Mouse (Mus musculus) spleen, adult 2 months (tissue): ENCODE results near the gene Pbx3. TPM values are rescaled to one million over a fixed set of nuclear protein-coding genes. Genes with fewer than 3 reads are reported as not detected.

Source experiments
- DNase-seq, 2 experiments: peaks; one replicate each; pipeline versions ENCODE4 v3.0.0 to v3.0.0-alpha.2; 2012 to 2021; ENCODE audit warnings: low spot score in 2 of 2, low read depth in 1 of 2
- H3K27ac ChIP-seq: fragments of 200-500 bp; 2 replicates; pipeline ENCODE4 v1.5.1; 2012; ENCODE audit warnings: low read length, inconsistent platforms; ENCODE audit not compliant: insufficient read depth
- H3K27me3 ChIP-seq: fragments of 200-500 bp; 2 replicates; pipeline ENCODE4 v1.6.1; 2012; ENCODE audit warnings: mild to moderate bottlenecking, moderate library complexity, low read length, inconsistent platforms; ENCODE audit not compliant: control insufficient read depth, insufficient read depth
- H3K36me3 ChIP-seq: fragments of 200-500 bp; 2 replicates; pipeline ENCODE4 v1.6.1; 2012; ENCODE audit warnings: mild to moderate bottlenecking, low read length, inconsistent platforms; ENCODE audit not compliant: control insufficient read depth, insufficient read depth
- H3K4me1 ChIP-seq: fragments of 200-500 bp; 2 replicates; pipeline ENCODE4 v1.6.1; 2011; ENCODE audit warnings: inconsistent platforms; ENCODE audit not compliant: control insufficient read depth, insufficient read depth, insufficient read length
- H3K4me3 ChIP-seq: fragments of 200-500 bp; 2 replicates; pipeline ENCODE4 v1.5.1; 2011; ENCODE audit warnings: mild to moderate bottlenecking, inconsistent platforms; ENCODE audit not compliant: insufficient read depth, insufficient read length; ENCODE audit errors: extremely low read depth
- CTCF ChIP-seq: fragments of 200-500 bp; IDR thresholded peaks from 2 replicates; pipeline ENCODE4 v1.5.1; 2011; ENCODE audit warnings: mild to moderate bottlenecking, inconsistent platforms; ENCODE audit not compliant: insufficient read depth, insufficient read length, insufficient replicate concordance; ENCODE audit errors: extremely low read depth
- POLR2A ChIP-seq: fragments of 200-500 bp; IDR thresholded peaks from 2 replicates; pipeline ENCODE4 v1.6.1; 2011; ENCODE audit warnings: low read depth, low read length, inconsistent platforms
- WGBS: fragments of 180-500 bp; shearing (Covaris S2); methylation state at CpG from one replicate; pipeline ENCODE4 v1.1.7; 2018; 5-methylcytosine and 5-hydroxymethylcytosine counted together
- polyA plus RNA-seq: library from polyadenylated mRNA; depleted of rRNA; stranded (reverse); fragments of >200 nt; gene quantifications from 2 replicates; pipeline ENCODE4 v1.2.3, GENCODE M21; 2012

The Pbx3 gene
- polyA plus RNA-seq, 1 experiment = 4.3 TPM

DNA sequence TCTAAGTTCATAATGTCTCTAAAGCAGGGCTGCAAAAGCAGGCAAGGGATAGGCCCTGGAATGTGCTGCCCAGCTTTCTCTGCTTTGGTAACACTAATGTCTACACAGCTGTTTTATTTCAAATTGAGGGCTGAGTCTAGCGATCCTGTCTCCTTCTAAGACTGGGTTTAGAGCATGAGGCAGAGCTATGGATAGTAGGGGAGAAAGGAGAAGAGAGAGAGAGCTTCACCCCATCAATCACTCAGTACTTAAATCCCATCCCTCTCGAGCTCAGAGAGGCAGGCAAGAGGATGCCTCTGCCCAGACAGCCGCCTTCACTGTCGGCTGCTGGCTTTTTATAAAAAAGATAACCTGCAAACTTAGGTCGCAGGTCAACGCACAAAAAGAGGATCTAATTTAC, 4.5 kb downstream of the Pbx3 start:
- DNase-seq = no peak
- Histone ChIP-seq H3K27ac (no peak overlapping the region), H3K36me3 (no peaks in the 10 kb centered on the region), H3K4me3 (no peak overlapping the region), H3K4me1 (peaks cover 4% of the 10 kb centered on the region; the same call in 1 of the 2 replicates), H3K27me3 (peaks cover 16% of the 10 kb centered on the region)
- TF ChIP-seq POLR2A (no peak), CTCF (no peak)
- 87% methylated on average over 6 of the region's 6 CpGs for WGBS

DNA sequence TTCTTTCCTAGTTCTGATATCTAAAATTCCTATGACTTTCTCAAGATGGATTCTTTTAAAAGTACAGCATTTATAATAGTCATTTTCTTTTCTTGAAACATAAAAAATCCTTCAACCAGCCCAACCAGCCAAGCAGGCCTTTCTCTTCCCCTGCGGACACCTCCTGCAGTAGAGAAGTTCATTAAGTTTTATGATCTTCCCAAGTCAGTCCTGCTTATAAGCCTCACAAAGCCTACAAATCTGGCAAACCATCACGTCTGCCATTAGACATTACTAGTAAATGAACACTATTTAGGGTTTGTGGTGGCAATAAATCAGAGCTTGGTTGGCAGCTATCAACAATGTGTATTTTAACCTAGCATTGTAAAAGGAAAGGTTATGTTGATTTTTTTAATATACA, 5.9 kb downstream of the Pbx3 start:
- peaks cover 4% of the 10 kb centered on the region for H3K4me1 ChIP-seq
- 89% methylated on average over 2 of the region's 2 CpGs for WGBS

DNA sequence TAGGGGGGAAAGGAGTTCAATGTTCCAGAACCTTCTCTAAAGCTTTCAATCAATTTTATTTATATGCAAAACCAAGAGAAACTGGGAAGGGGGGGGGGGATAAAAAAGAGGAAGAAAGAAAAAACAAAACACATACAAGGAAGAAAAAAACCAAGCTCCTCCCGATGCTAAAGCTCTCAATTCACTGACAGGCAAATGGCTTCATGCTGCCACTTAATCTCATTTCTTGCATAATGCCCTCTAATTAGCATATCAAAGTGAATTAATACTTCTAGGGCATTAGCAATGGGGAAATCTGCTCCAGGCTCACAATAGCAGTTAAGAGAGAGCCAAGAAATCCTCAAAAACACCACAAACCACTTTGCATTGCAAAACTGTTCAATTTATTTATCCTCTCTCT, 9.3 kb downstream of the Pbx3 start:
- H3K4me3 ChIP-seq = no peak overlapping the region
- no peak for DNase-seq
- H3K27ac ChIP-seq = no peak overlapping the region
- H3K27me3 ChIP-seq = no peaks in the 10 kb centered on the region
- no peak for TF ChIP-seq POLR2A
- TF ChIP-seq CTCF = no peak
- 3% methylated on average over 1 of the region's 1 CpGs for WGBS
- H3K4me1 ChIP-seq = no peaks in the 10 kb centered on the region; the same call in 1 of the 2 replicates
- no peaks in the 10 kb centered on the region for H3K36me3 ChIP-seq

More for the DNA sequence above, 5.9 kb downstream of the Pbx3 start:
- DNase-seq = no peak
- H3K36me3 ChIP-seq = no peaks in the 10 kb centered on the region
- TF ChIP-seq POLR2A (no peak), CTCF (no peak)
- H3K27me3 ChIP-seq = peaks cover 10% of the 10 kb centered on the region
- no peak overlapping the region for H3K27ac ChIP-seq
- no peak overlapping the region for H3K4me3 ChIP-seq

DNA sequence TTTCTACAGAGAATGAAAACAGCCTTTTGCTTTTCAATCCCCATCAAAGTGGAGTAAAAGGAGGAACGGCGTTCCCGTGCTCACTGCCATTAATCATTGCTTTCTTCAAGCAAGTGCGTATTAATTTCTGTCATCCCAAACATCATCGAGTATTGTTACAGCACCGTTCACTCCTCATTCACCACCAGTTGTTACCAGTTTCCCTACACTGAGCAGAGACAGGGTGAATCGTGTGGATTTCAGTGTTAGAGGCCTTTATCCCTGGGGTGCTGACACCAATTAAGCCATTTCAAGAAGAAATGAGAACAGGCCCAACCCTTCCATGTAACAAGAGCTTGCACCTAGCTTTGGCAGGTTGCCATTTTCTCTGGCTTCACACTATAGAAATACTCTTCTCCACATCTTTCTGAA, 17.1 kb downstream of the Pbx3 start:
- TF ChIP-seq CTCF (no peak), POLR2A (no peak)
- no peak for DNase-seq

DNA sequence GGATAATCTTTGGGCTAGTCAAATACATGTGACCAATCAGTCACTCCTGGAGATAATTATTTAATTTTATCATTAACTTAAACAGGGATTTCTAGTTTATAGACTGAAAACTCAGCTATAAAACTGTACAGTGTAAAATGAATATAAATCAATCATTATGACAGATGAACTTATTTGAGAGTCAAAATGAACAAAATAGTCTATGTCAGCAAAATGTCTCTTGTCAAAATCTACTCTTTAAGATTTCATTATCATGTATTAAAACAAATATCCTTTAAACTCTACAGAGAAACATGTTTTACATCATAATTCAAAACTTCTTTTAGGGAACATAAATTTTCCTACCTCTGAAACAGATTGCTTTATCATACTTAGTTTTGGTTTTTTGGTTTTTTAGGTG, 20.9 kb downstream of the Pbx3 start:
- Histone ChIP-seq H3K27me3 (no peaks in the 10 kb centered on the region), H3K27ac (no peak overlapping the region), H3K4me3 (no peak overlapping the region), H3K4me1 (no peaks in the 10 kb centered on the region), H3K36me3 (no peaks in the 10 kb centered on the region)
- no peak for DNase-seq
- no peak for TF ChIP-seq POLR2A
- no peak for TF ChIP-seq CTCF

More for the DNA sequence above, 17.1 kb downstream of the Pbx3 start:
- Histone ChIP-seq H3K4me1 (no peaks in the 10 kb centered on the region), H3K27me3 (no peaks in the 10 kb centered on the region), H3K36me3 (no peaks in the 10 kb centered on the region), H3K4me3 (no peak overlapping the region), H3K27ac (no peak overlapping the region)
- 93% methylated on average over 7 of the region's 7 CpGs for WGBS

DNA sequence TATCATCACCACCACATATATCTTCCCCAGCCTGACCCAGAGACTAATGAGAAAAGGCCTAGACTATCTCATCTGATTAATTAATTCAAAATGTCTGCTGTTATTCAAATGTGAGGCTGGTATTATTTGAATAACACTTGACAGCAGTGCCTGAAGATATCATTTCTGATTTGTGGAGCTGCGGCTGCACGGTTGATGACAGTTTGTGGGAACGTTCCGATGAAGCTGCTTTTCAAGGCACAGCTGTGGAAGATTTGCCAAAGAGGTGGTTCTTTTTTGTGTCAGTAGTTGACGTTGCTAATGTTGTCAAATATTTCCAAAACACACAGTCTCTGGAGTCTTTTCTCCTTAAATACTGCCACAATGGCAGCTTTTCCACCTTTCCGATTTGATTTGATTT, 25.8 kb downstream of the Pbx3 start:
- TF ChIP-seq POLR2A (no peak), CTCF (no peak)
- WGBS = 94% methylated on average over 6 of the region's 6 CpGs
- DNase-seq = no peak
- H3K36me3 ChIP-seq = no peaks in the 10 kb centered on the region
- H3K27me3 ChIP-seq = no peaks in the 10 kb centered on the region
- H3K4me1 ChIP-seq = no peaks in the 10 kb centered on the region
- H3K4me3 ChIP-seq = no peak overlapping the region
- H3K27ac ChIP-seq = no peak overlapping the region

DNA sequence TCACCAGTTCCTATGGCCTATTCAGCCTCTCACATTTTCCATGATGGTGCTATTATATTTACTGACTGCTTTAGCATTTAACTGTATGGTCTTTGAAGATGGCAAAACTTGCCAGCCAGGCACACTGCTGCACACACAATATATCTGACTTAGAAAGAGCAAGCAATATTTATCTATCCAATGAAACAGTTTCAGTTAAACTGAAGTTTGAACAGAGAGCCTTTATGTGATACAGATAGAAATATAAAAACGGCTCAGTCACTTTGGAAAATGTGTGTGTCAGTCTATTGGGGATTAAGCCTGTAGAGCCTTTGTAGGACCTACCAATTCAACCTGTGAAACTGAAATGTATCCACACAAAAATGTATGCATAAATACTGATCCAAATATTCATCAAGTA, 74.3 kb downstream of the Pbx3 start:
- Histone ChIP-seq H3K27me3 (no peaks in the 10 kb centered on the region), H3K27ac (no peak overlapping the region), H3K4me1 (no peaks in the 10 kb centered on the region), H3K36me3 (no peaks in the 10 kb centered on the region), H3K4me3 (no peak overlapping the region)
- no peak for DNase-seq
- WGBS = 92% methylated on average over 1 of the region's 1 CpGs
- TF ChIP-seq POLR2A = no peak
- no peak for TF ChIP-seq CTCF
